Mouse (Mus musculus) CH12.LX (cell line): Measurements from ENCODE around the gene Rgs16.

Experiments used
- CTCF ChIP-seq, 2 experiments: IDR thresholded peaks in 1 of 2; conservative IDR thresholded peaks in 1 of 2; 2 replicates each; pipeline ENCODE4 v1.5.1; 2011 to 2012; ENCODE audit warnings: low read depth in 2 of 2, low read length in 2 of 2, improper control_type of control experiment in 1 of 2, inconsistent platforms in 1 of 2, mild to moderate bottlenecking in 1 of 2, moderate library complexity in 1 of 2
- E2F4 ChIP-seq: IDR thresholded peaks from 2 replicates; pipeline ENCODE4 v1.6.1; 2011; ENCODE audit warnings: low read depth, low read length, improper control_type of control experiment; ENCODE audit not compliant: insufficient replicate concordance
- EP300 ChIP-seq: IDR thresholded peaks from 2 replicates; pipeline ENCODE4 v1.6.1; 2011; ENCODE audit warnings: low read length, improper control_type of control experiment
- ETS1 ChIP-seq: conservative IDR thresholded peaks from 2 replicates; pipeline ENCODE4 v1.6.1; 2012; ENCODE audit warnings: low read depth, mild to moderate bottlenecking, inconsistent platforms, low read length, improper control_type of control experiment, moderate library complexity
- GABPA ChIP-seq: IDR thresholded peaks from 2 replicates; pipeline ENCODE4 v1.6.1; 2012; ENCODE audit warnings: low read depth, low read length, improper control_type of control experiment, inconsistent platforms; ENCODE audit not compliant: insufficient replicate concordance
- JUND ChIP-seq: conservative IDR thresholded peaks from 2 replicates; pipeline ENCODE4 v1.6.1; 2011; ENCODE audit warnings: low read depth, low read length, improper control_type of control experiment
- KAT2A ChIP-seq: IDR thresholded peaks from 2 replicates; pipeline ENCODE4 v1.6.1; 2012; ENCODE audit warnings: low read length, improper control_type of control experiment, inconsistent platforms; ENCODE audit not compliant: insufficient replicate concordance
- MAFK ChIP-seq: IDR thresholded peaks from 2 replicates; pipeline ENCODE4 v1.6.1; 2011; ENCODE audit warnings: low read length, improper control_type of control experiment; ENCODE audit not compliant: insufficient replicate concordance
- MAX ChIP-seq: IDR thresholded peaks from 2 replicates; pipeline ENCODE4 v1.6.1; 2011; ENCODE audit warnings: low read length, improper control_type of control experiment
- MAZ ChIP-seq: IDR thresholded peaks from 2 replicates; pipeline ENCODE4 v1.6.1; 2012; ENCODE audit warnings: low read depth, mild to moderate bottlenecking, inconsistent platforms, low read length, improper control_type of control experiment, moderate library complexity
- MYC ChIP-seq: IDR thresholded peaks from 2 replicates; pipeline ENCODE4 v1.6.1; 2011; ENCODE audit warnings: low read depth, mild to moderate bottlenecking, improper control_type of control experiment, low read length
- POLR2A ChIP-seq: IDR thresholded peaks from 2 replicates; pipeline ENCODE4 v1.6.1; 2011; ENCODE audit warnings: low read depth, mild to moderate bottlenecking, improper control_type of control experiment, low read length
- RAD21 ChIP-seq: IDR thresholded peaks from 2 replicates; pipeline ENCODE4 v1.6.1; 2011; ENCODE audit warnings: low read depth, mild to moderate bottlenecking, low read length, improper control_type of control experiment, moderate library complexity
- ZNF384 ChIP-seq: IDR thresholded peaks from 2 replicates; pipeline ENCODE4 v1.6.1; 2012; ENCODE audit warnings: low read depth, low read length, improper control_type of control experiment, inconsistent platforms

GRCm38 (mm10) chr1:153741551-153742316 is 1.6 kb downstream of the Rgs16 start:
- TF ChIP-seq MYC (no peak), KAT2A (no peak), EP300 (no peak), CTCF (conservative IDR thresholded peaks at IDR 0.05 in 1 of 2, IDR thresholded peaks at IDR 0.05 in 1 of 2; ENCODE audit: low read depth in 2 of 2, low read length in 2 of 2) (no peak), GABPA (no peak), RAD21 (no peak), ETS1 (no peak), JUND (no peak), E2F4 (no peak), MAZ (no peak), MAX (no peak), POLR2A (no peak), ZNF384 (no peak), MAFK (no peak)
